Mouse (Mus musculus) frontal cortex, adult 2 months (tissue): Measurements from ENCODE around the gene Akr1b3. TPM values are rescaled to one million over a fixed set of nuclear protein-coding genes. Genes with fewer than 3 reads are reported as not detected.
"Not testable (repeated sequence)": the region's sequence is repeated elsewhere in the genome, so short reads cannot be mapped to it uniquely, and the experiment has no call there.

ENCODE experiments used
- DNase-seq, 2 experiments: peaks; one replicate each; pipeline ENCODE4 v3.0.0; 2022; ENCODE audit warnings: low spot score in 1 of 2; ENCODE audit errors: extremely low spot score in 1 of 2
- polyA plus RNA-seq: library from polyadenylated mRNA; depleted of rRNA; stranded (reverse); fragments of >200 nt; gene quantifications from 2 replicates; pipeline ENCODE4 v1.2.3, GENCODE M21; 2012; rRNA removed

The Akr1b3 gene
- 72.4 and 73.9 TPM in 2 replicates for polyA plus RNA-seq

DNA sequence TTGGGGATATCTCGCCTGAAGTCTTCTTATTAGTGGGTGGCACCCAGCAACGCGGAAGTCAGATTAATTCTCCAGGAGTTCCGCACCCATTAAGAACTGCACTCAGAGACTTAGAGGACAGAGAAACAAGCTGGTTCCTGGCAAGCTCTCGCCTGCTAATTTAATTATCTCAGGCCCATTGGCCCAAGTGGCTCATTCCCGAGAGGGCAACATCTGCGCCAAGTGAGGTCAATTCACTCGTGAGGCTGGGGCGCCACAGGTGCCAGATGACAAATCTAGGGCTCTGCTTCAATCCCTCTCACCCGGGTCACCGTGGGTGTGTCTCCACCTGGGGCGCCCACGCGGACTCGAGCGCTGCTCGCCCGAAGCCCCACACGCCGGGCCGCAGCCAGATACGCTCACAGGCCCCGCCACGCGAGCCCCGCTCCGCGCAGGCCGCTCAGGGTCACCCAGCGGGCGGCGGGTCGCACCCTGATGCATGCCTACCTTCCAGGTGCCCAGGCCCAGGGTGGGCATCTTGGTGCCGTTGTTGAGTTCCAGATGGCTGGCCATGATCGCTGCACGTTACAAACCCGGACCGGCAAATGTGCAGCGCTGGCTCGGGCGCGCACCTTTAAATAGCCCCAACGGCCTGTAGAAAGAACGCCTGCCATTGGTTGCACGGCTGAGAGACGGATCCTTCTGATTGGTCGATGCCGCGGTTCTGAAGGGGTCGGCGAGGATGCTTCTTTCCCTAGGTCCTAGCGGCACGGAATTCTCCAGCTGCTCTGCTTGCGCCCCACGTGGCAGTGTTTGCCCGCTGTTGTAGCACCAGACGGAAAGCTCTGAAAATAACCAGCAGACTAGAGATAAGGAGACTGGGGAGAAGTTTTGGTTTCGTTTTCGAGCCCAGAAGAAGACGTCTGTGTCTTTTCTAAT lies at the start of gene Akr1b3:
Akr1b3 (minus strand) TSS at position 625 of the 918 bp plus-strand sequence.
- peak; percentile 89 to 95 for DNase-seq

DNA sequence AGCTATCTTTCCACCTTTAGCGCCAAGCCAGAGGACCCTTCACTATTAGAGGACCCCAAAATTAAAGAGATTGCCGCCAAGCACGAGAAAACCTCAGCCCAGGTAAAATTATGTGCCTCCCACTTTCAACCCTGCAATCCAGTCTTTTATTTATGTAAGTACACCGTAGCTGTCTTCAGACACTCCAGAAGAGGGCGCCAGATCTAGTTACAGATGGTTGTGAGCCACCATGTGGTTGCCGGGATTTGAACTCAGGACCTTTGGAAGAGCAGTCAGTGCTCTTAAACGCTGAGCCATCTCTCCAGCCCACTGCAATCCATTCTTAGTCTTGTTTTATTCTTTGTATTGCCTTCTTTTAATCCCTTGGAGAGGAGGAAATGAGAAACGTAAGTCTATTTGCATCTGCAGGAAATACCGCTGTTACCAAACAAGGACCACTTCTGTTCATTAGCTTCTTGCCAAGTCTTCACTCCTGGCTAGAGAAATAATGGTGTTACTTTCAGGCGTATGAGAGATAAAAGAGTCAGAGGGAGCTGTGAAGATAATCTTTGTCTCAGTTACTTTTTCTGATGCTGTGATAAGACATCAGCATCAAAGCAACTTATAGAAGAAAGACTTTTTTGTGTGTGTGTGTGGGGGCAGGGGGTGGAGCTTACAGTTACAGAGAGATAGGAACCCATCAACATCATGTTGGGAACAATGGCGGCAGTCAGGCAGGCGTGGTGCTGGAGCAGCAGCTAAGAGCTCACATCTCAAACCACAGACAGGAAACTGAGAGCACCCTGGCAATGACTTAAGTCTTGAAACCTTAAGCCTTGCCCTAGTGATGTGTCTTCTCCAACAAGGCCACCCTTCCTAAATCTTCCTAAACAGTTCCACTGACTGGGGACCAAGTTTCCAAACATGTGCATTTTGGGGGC lies 47.2 kb upstream of the Akr1b3 start:
- DNase-seq = no peak

DNA sequence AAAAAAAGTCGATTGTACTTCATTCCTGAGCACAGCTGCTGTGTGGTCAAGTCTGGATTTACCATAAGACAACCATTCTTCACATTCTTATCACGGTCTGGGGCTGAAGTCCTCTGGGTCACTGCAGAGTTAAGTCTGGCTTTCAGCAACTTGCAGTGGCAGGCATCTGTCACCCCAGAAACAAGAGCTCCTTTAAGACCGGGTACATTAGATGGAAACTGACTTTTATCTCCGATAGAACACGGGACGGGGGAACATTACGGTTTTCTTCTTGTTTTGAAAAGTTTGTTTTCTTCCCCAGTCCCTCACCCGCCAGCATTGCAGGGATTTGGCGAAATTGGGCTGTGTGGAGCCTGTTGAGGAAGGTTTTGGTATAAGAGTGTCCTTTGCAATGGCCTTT lies 38.6 kb upstream of the Akr1b3 start:
- no peak for DNase-seq

DNA sequence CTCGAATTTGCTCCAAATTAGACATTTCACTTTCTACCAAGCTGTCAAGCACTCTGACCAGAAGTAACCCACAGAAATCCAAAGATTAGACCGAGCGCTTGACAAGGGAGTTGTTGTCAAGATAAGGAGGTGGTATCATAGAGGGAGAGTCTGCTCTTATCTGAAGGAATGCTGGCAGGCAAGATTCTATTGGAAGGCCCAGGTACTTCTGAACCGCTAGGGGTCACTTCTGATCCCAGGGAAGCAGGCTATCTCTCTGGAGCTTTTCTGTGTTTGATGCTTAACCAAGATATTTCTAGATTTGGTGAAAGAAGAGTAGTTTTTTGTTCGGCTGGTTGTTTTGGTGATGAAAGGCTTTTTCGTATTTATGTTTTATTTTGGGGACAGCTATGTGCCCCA lies 38.1 kb upstream of the Akr1b3 start:
- no peak for DNase-seq

DNA sequence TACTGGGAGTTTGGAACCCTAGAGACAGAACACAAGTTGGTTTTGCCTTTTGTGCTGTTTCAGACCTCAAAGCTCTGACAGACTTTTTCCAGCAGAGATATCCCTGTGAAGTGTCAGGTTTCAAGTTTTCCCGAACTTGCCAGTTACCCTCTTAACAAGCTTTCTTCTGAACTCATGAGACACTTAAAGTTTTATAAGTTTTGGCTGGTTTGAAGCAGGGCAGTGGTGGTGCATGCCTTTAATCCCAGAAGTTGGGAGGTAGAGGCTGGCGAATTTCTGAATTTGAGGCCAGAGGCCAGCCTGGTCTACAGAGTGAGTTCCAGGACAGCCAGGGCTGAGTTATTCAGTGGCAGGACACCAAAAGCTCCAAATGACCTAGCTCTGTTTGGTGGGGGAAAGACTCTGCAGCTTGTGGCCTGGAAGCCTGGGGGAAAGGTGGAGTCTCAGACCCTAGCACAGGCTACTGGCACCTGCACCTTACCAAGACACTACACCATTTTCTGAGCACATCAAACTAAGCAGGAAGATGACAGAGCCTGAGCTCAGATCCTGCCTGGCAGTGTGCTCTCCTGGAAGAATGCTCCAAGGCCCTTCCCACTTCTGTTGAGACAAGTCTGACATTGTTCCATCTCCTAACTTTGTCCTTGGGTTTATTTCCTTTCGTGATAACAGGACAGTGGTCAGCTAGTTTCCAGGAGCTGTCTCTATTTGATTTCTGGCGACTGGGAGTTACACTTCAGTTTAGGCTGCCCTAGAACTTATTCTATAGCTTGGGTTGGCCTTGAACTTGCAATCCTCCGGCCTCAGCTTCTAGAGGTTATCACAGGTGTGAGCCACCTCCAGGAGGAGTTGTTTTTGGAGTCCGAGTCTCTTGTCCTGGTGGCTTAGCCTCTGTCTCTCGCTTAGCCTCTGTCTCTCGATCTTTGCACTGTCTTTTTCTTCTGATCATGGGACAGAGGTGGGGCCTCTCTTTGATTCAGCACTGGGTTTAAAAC lies 37.4 kb upstream of the Akr1b3 start:
- no peak for DNase-seq

DNA sequence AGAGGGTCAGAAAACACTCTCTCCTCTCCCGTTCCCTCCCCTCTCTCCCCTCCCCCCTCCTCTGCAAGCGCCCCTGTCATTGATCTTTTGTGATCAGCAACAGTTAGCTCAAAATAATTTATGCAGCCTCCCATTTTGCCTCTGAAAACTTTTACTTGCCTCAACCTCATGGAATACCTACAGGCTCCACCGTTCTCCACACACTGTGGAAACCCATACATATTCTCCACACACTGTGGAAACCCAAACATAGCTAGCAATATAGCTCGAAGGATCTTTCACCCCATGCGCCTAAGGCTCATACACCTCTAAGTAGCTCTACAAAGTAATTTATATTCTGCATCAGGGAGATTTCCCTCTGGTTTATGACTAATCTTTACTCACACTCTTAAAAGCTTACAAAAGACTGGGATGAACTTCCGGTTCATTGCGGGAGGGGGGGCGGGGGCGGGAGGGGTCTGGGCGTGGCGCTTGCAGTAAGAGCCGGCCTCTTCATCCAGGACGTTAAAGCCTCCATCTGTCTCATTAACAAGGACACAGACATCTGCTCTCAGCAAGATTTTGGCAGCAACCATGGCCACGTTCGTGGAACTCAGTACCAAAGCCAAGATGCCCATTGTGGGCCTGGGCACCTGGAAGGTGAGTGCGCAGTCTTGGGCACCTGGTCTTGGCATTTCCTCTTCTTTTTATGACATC lies 36.5 kb upstream of the Akr1b3 start, which contains the start of gene Akr1b8:
Akr1b8 (plus strand) TSS at position 462 of the 696 bp plus-strand sequence.
- no peak for DNase-seq

DNA sequence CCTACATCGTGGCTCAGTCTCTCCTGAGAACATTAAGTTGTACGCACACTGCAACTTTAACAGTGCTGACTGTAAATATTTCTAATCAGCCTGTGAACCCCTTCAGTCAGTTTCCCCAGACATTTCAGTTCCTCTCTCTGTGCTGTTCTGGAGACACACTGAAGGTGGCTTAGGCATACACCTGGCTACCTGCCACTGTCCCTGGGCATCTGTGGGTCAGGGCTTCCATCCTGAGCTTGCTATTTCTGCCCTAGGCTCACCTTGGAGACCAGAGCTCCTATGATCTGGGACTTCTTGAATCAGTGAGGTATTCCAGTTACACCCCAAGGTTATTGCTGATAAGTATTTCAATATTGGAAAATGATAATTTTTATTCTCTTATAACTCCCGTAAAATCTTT lies 35.1 kb upstream of the Akr1b3 start:
- no peak for DNase-seq

DNA sequence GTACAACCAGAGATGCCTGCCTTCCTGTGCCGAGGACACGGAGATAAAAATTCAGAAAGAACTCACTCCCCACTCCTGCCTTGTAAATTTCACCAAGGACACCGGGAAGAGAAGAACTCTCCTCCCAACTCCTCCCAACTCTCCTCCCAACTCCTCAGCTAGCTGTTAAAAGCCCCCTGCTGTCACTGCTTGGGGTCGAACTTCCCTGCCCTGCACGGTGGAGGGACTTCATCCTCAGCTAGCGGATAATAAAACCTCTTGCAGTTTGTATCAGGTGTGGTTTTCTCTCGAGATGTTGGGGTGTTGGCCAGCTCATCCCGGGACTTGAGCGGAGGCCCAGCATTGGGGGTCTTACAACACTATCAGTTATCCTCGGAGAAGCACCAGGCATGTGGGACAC lies 34.2 kb upstream of the Akr1b3 start:
- not testable (repeated sequence) for DNase-seq

DNA sequence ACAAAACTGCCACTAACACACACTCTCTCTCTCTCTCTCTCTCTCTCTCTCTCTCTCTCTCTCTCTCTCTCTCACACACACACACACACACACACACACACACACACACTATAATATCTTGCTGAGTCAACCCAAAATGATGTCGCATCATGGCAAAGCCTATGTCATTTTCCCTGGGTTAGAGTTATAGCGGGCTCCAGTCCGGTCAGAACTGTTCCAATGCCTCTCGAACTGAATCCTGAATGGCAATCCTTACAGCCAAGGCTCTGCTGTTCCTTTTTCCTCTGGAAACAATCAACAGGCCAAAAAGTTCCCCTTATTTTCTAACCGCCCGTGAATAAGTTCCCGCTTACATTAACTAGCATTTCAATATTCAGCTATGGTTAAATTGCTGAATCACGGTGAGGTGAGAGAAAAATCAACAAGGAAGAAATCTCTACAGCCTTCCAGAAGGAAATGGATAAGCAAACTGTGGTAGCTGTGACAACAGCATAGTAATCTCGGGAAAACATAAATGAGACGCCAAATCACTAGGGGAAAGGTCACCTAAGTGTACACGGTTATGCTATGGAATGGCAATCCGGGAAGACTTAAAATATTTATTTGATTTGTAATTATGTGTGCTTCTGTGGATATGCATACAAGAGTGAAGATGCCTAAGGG lies 32.9 kb upstream of the Akr1b3 start:
- DNase-seq = no peak

DNA sequence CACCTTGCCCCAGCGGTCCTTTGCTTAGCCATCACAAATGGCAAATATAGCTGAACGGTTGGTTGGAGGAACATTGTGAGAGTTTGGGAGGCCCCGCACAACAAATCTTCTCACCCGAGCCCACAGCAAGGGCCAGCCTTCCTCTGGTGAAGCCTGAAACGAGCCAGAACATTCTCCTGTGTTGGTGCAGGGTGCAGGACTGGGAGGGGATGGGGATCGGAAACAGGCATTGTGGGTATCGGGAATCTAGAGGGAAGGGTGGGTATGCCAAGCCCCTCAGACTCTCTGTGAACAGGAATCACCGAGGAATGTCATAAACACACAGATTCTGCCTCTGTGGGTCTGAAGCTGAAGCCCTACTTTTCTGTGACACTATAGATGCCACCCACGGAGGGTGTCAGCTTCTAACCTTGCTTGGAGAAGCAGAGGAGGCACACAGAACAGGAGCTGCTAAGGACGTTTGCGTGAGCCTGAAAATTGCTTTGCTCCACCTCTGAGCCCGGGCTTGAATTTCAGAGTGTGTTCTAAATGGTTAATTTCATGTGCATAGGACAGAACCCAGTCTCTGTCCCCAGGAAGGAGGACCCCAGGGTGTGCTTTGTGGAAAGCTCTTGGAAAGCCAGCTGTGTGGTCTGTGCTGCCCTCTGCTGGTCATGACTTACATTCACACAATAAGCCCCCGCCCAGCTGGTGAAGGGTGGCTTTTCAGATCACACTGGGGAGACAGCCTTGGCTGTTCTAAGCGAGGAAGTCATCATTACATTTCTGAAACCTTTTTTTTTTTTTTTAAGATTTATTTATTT lies 29.0 kb upstream of the Akr1b3 start:
- DNase-seq = peak; percentile 26 to 90

DNA sequence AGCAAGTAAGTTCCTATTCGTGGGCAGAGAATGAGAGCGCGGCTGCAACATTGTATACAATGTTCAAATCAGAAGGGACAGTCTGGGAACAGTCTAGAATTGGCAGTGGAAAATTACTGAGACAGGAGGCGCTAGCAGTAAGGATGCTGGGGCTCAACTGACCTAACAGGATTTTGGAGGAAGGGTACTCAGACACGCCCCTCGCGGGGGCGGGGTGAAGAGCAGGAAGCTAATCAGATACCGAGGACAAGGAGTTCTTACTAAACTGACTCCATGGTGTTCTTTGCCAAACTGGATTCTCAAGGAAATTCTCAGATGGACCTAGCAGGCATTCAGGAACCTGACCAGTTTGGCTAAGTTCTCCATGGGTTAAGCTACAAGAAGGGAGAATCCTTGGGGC lies 27.7 kb upstream of the Akr1b3 start:
- DNase-seq = no peak

DNA sequence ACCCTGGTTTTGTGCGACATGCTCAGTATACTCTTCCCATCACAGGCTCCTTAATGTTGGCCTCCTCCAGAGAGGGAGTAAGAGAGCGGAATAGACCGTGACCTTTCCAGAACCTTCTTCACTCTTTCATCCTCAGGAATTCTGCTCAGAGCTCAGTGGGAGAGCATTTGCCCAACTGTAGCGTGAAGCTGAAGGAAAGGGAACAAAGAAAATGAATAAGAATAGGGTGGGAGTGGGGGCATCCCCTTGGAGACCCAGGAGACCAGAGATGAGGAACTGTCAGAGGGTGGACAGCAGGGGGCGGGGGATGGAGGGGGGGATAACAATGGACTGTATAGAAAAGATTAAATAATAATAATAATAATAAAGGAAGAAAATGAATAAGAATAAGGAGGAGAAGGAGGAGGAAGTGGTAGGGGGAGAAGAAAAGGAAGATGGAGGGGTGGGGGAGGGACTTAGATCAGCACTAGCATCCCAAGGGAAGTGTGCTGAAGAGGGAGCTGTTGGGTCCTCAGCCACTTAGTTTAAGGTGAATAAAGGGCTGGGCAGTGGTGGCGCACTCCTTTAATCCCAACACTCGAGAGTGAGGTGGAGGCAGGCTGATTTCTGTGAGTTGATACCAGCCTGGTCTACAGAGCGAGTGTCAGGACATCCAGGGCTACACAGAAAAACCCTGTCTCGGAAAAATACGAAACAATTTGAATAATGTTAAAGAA lies 27.0 kb upstream of the Akr1b3 start:
- DNase-seq = no peak

DNA sequence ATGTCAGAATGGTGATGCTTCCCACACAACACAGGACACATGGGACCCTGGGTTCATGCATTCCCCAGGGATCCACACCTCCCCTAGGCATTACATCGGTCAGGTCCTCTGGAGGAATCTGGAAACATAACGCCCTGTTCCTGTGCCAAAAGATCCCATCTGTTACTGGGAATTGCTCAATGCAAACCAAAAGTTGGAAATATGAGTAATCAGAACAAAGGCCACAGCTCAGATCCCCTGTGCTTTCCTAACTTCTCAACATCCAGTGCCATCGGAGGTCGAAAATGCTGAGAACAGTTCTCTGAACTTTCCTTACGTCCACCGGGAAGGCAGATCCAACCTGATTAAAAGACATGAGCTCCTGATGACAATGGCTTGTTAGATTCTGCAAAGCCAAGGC lies 26.1 kb upstream of the Akr1b3 start:
- DNase-seq = no peak

DNA sequence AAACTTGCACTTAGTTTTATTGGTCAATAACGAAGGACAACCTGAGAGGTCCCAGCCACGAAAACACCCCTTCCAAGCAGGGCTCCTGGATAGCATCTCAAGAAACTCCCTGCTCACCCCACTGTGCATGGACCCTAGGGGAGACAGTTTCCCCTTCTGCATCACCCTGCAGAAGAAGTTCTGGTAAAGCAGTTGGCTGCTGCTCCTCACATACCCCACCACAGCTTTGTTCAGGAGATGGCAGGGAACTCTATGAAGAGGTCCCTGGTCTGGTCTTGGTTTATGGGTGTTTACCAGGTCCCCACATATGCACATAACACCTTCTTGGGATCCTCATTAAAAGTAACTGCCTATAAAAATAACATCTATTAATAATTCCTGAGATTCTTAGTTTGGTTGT lies 25.2 kb upstream of the Akr1b3 start:
- DNase-seq = no peak

DNA sequence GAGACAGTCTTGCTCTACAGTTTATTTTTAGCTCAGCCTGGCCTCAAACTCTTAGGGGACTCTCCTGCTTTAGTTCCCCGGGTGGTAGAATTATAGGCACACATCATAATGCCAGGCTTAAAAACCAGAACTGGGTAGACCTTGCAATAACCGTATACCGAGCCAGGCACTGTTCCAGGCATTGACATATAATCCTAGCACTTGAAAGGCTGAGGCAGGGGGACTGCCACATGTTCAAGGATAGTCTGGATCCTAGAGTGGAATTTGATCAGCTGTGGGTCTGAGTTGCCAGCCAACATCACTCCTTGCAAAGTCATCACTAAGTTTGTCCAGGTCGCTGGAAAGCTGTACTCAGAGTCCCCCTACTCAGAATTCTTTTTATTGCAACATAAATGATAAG lies 24.7 kb upstream of the Akr1b3 start:
- no peak for DNase-seq

DNA sequence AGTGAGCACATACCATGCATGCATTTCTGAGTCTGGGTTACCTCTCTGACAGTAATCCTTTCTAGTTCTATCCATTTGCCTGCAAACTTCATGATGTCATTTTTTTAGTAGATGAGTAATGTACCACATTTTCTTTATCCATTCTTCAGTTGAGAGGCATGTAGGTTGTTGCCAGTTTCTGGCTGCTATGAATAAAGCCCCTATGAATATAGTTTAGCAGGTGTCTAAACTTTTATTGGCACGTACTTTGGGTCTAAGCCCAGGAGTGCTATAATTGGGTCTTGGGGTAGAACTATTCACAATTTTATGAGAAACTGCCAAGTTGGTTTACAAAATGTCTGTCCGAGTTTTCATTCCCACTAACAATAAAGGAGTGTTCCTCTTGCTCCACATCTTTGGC lies 20.5 kb upstream of the Akr1b3 start:
- no peak for DNase-seq

DNA sequence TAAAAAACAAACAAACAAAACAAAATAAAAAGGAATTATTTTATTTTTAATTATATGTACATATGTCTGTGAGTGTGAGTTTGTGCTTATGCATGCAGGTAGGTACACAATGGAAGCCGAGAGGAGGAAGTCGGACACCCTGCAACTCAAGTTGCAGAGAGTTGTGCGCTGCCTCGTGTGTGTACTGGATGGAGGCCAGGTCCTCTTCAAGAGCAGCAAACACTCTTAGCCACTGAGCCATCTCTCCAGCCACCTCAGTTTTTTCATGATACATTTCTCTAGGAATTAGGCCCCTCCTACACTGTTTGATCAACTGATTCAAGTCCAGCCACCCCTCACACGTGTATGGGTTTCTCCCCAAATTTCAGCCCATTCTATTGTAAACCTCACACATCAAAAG lies 17.4 kb upstream of the Akr1b3 start:
- DNase-seq = no peak

DNA sequence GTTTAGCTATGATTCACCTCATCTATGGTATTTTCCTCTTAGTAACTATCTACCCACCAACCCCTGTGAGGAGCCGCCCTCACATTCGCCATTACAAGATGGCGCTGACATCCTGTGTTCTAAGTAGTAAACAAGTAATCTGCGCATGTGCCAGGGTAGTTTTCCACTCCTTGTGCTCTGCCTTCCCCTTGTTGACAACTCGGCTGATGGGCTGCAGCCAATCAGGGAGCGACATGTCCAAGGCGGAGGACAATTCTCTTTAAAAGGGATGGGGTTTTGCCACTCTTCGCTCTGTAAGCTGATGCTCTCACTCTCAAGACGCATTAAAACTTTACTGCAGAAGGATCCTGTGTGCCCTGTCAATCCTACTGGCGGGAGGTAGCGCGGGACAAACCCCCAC lies 14.5 kb upstream of the Akr1b3 start:
- not testable (repeated sequence) for DNase-seq
